Comparison of ENCODE assay signal across 8 mouse cellular contexts in genomic region chrX:169997854-169998456, GRCm38 (mm10). TPM values are rescaled to one million over a fixed set of nuclear protein-coding genes. Genes with fewer than 3 reads are reported as not detected.
DNase-seq lines count a peak whose midpoint lies in the region; ATAC-seq and TF ChIP-seq lines count a peak whose summit lies in the region.
"Not testable (repeated sequence)": the region's sequence is repeated elsewhere in the genome, so short reads cannot be mapped to it uniquely, and the experiment has no call there.

No protein-coding gene starts in this region.

- peak overlapping the region; percentile 95 for H3K4me2 ChIP-seq in lung, postnatal 0 days (replicated peaks; ENCODE audit: low read depth, low read length)

- WGBS in hindbrain, embryonic 10.5 days, result 15% methylated on average over 19 of the region's 37 CpGs
- WGBS in lung, postnatal 0 days, result 44% methylated on average over 35 of the region's 37 CpGs

- peaks cover 19% of the 10 kb centered on the region for H3K9me3 ChIP-seq in hindbrain, embryonic 10.5 days
- peaks cover 15% of the 10 kb centered on the region for H3K9me3 ChIP-seq in lung, postnatal 0 days (ENCODE audit: low read length)

- not testable (repeated sequence) for H3K4me1 ChIP-seq in hindbrain, embryonic 10.5 days (replicated peaks); lung, postnatal 0 days (ENCODE audit: insufficient read depth, low read depth, low read length)

- not testable (repeated sequence) for H3K9ac ChIP-seq in lung, postnatal 0 days (replicated peaks; ENCODE audit: low read depth)

- not testable (repeated sequence) for H3K36me3 ChIP-seq in hindbrain, embryonic 10.5 days; lung, postnatal 0 days (ENCODE audit: insufficient read depth, low read length)

- H3K27me3 ChIP-seq in hindbrain, embryonic 10.5 days (ENCODE audit: insufficient read depth, poor library complexity, severe bottlenecking); lung, postnatal 0 days (replicated peaks; ENCODE audit: insufficient read depth, low read length): not testable (repeated sequence)

- not testable (repeated sequence) for TF ChIP-seq EP300 in lung, postnatal 0 days (IDR thresholded peaks at IDR 0.05)

- not testable (repeated sequence) for TF ChIP-seq CTCF in lung, postnatal 0 days (IDR thresholded peaks at IDR 0.05)

- peak overlapping the region; percentile 91 for H3K27ac ChIP-seq in hindbrain, embryonic 10.5 days
- H3K27ac ChIP-seq in lung, postnatal 0 days (ENCODE audit: low read length), result not testable (repeated sequence)

- peak; percentile 96 for DNase-seq in MN1 (ENCODE audit: low spot score)
- peak; percentile 91 for DNase-seq in cerebellum, adult 9-10 months
- DNase-seq in hindbrain, embryonic 10.5 days (ENCODE audit: low spot score), result peak; percentile 56
- DNase-seq in layer of hippocampus, adult 9-11 months, result peak; percentile 100
- DNase-seq in lung, postnatal 0 days (ENCODE audit: low spot score), result peak; percentile 89
- DNase-seq in ovary, postnatal 14 days (ENCODE audit: low spot score), result peak; percentile 100
- DNase-seq in thymus, postnatal 14 days, result peak; percentile 100

- ATAC-seq in frontal cortex, adult (ENCODE audit: low TSS enrichment), result peak; percentile 80
- ATAC-seq in lung, postnatal 0 days, result peak; percentile 90

- H3K4me3 ChIP-seq in hindbrain, embryonic 10.5 days, result peak overlapping the region; percentile 51
- peak overlapping the region; percentile 47 for H3K4me3 ChIP-seq in lung, postnatal 0 days (ENCODE audit: low read depth, low read length)

RNA-seq across cellular contexts. Expression of gene Gm21887, which starts 11.5 kb away (rescaled TPM):
- 229 and 264 TPM in 2 replicates for polyA plus RNA-seq in hindbrain, embryonic 10.5 days (2016; fragmentation: Nextera tagmentation; extraction: Ambion mirVana)
- polyA plus RNA-seq in lung, postnatal 0 days (2015; fragmentation: Nextera tagmentation; extraction: Ambion mirVana), result 90.2 and 116 TPM in 2 replicates
